Mouse (Mus musculus) lung, embryonic 14.5 days (tissue): Measurements from ENCODE around the gene Tcf7l2. TPM values are rescaled to one million over a fixed set of nuclear protein-coding genes. Genes with fewer than 3 reads are reported as not detected.

Experiments used
- ATAC-seq: fragments of 200-750 bp; cut with Nextera tagmentation; 2 replicates; pipeline ENCODE4 v1.8.0; 2017; ENCODE audit warnings: mild to moderate bottlenecking, moderate TSS enrichment, moderate library complexity; ENCODE audit not compliant: insufficient read depth
- DNase-seq: peaks from one replicate; pipeline ENCODE4 v3.0.0-alpha.2; 2015
- H3K27ac ChIP-seq: fragments of 300-500 bp; sonication (generic); 2 replicates; pipeline ENCODE4 v1.5.1; 2014; ENCODE audit warnings: low read depth, mild to moderate bottlenecking, moderate library complexity
- H3K27me3 ChIP-seq: fragments of 300-500 bp; sonication (generic); 2 replicates; pipeline ENCODE4 v1.6.1; 2014; ENCODE audit warnings: low read length, control low read depth; ENCODE audit not compliant: insufficient read depth
- H3K36me3 ChIP-seq: fragments of 300-500 bp; sonication (generic); 2 replicates; pipeline ENCODE4 v1.6.1; 2014; ENCODE audit warnings: control low read depth; ENCODE audit not compliant: insufficient read depth
- H3K4me1 ChIP-seq: fragments of 300-500 bp; sonication (generic); 2 replicates; pipeline ENCODE4 v1.6.1; 2014; ENCODE audit warnings: antibody characterized with exemption, control low read depth; ENCODE audit not compliant: insufficient read depth
- H3K4me2 ChIP-seq: fragments of 300-500 bp; sonication (generic); 2 replicates; pipeline ENCODE4 v1.6.1; 2014; ENCODE audit warnings: mild to moderate bottlenecking
- H3K4me3 ChIP-seq: fragments of 300-500 bp; sonication (generic); 2 replicates; pipeline ENCODE4 v1.5.1; 2014; ENCODE audit warnings: low read depth, low read length
- H3K9ac ChIP-seq: fragments of 300-500 bp; sonication (generic); 2 replicates; pipeline ENCODE4 v1.6.1; 2014
- H3K9me3 ChIP-seq: fragments of 300-500 bp; sonication (generic); 2 replicates; pipeline ENCODE4 v1.6.1; 2016; ENCODE audit warnings: low read depth, low read length, control low read depth
- CTCF ChIP-seq: IDR thresholded peaks from 2 replicates; pipeline ENCODE4 v1.5.1; 2016; ENCODE audit warnings: antibody characterized with exemption, low read depth
- WGBS: fragments of 180-500 bp; shearing (Covaris S2); extraction: QIAGEN DNeasy Blood & Tissue Kit; methylation state at CpG from one replicate; pipeline ENCODE4 v1.1.7; 2014; 5-methylcytosine and 5-hydroxymethylcytosine counted together
- polyA plus RNA-seq: library from polyadenylated mRNA; unstranded; fragments of >200 nt; fragmentation: Nextera tagmentation; extraction: Ambion mirVana; gene quantifications from 2 replicates; pipeline ENCODE4 v1.2.1, GENCODE M21; 2014

Gene Tcf7l2
- polyA plus RNA-seq, 1 experiment from 2014 or later: 57.1 TPM

- WGBS: under 1% methylated on average over 27 of the region's 27 CpGs
- ATAC-seq (peak; percentile 83), DNase-seq (peak; percentile 80)
- 0 out of 2 replicates have a peak, but pooled peaks cover 7% of the 10 kb centered on the region for H3K27me3 ChIP-seq
- H3K9ac ChIP-seq: peak overlapping the region; percentile 34; the same call in 1 of the 2 replicates
- H3K4me1 ChIP-seq: peaks cover 11% of the 10 kb centered on the region
- peak overlapping the region; percentile 72 for H3K4me2 ChIP-seq
- no peak overlapping the region for H3K27ac ChIP-seq
- no peaks in the 10 kb centered on the region for H3K36me3 ChIP-seq
- no peaks in the 10 kb centered on the region for H3K9me3 ChIP-seq
- TF ChIP-seq CTCF: peak; percentile 41
- peak overlapping the region; percentile 32 for H3K4me3 ChIP-seq
These were observed 153.7 kb downstream of the Tcf7l2 start for GRCm38 (mm10) chr19:55895317-55895716.

DNA sequence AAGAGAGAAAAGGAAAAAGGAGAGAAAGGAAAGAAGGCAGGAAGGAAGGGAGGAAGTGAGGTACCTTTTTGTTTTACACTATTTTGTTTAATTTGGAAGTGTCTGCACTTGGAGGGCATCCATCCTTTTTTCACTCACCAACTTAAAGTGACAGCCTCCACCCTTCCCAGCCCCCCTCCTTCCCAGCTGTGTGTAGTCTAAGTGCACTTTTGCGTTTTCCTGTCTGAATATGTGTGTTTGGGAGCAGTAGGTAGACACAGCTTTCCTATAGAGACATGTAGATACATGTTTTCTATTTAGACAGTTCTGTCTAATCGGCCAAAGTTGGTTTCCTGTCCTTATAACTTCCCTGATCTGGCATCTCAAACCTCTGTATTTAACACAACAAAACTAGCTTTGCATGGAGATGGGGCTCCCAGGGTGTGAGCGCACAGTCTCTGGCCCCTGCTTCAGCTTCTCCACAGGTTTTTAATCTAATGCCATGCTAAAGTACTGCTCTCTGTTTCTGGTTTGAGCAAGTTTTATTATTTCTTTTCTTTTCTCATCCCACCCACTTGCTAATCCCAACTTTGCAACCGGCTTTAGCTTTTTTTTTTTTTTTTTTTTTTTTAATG is 154.3 kb downstream of the Tcf7l2 start:
- no peaks in the 10 kb centered on the region for H3K9me3 ChIP-seq
- H3K9ac ChIP-seq: peak overlapping the region; percentile 34; the same call in 1 of the 2 replicates
- 0 out of 2 replicates have a peak, but pooled peaks cover 7% of the 10 kb centered on the region for H3K27me3 ChIP-seq
- TF ChIP-seq CTCF: no peak
- no peak overlapping the region for H3K27ac ChIP-seq
- DNase-seq: no peak
- no peaks in the 10 kb centered on the region for H3K36me3 ChIP-seq
- WGBS: 35% methylated on average over 4 of the region's 4 CpGs
- no peak for ATAC-seq
- H3K4me3 ChIP-seq: peak overlapping the region; percentile 32; the same call in 1 of the 2 replicates
- H3K4me1 ChIP-seq: peaks cover 11% of the 10 kb centered on the region
- peak overlapping the region; percentile 72 for H3K4me2 ChIP-seq

DNA sequence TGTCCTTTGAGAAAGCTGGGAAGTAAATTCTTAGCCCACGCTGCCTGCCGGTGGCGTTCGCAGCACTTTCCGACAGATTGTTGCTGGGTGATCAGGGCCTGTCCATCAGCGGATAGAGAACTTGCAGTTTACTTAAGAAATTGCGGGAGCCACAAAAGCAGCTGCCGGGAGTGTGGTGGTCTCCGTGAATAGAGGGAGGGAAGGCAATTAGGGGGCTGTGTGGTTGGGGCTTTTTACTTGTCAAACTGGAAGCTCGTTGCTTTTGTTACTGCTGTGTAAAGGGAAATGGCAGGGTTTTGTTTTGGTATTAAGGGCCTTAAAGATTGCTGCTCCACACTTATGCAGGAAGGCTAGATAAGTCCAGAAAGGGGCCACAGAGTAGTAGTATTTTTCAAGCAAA is 155.0 kb downstream of the Tcf7l2 start:
- no peak overlapping the region for H3K27ac ChIP-seq
- DNase-seq: peak; percentile 43
- H3K4me3 ChIP-seq: no peak overlapping the region
- H3K4me2 ChIP-seq: peak overlapping the region; percentile 22
- H3K9ac ChIP-seq: no peak overlapping the region
- no peak for TF ChIP-seq CTCF
- WGBS: 18% methylated on average over 10 of the region's 10 CpGs
- ATAC-seq: no peak
- 0 out of 2 replicates have a peak, but pooled peaks cover 7% of the 10 kb centered on the region for H3K27me3 ChIP-seq
- no peaks in the 10 kb centered on the region for H3K9me3 ChIP-seq
- no peaks in the 10 kb centered on the region for H3K36me3 ChIP-seq
- H3K4me1 ChIP-seq: peaks cover 11% of the 10 kb centered on the region

GRCm38 (mm10) chr19:55902573-55903385 is 161.2 kb downstream of the Tcf7l2 start:
- no peak for TF ChIP-seq CTCF
- H3K9ac ChIP-seq: no peak overlapping the region
- DNase-seq (no peak), ATAC-seq (no peak)
- H3K9me3 ChIP-seq: no peaks in the 10 kb centered on the region
- no peak overlapping the region for H3K4me2 ChIP-seq
- no peaks in the 10 kb centered on the region for H3K36me3 ChIP-seq
- no peak overlapping the region for H3K27ac ChIP-seq
- H3K27me3 ChIP-seq: no peaks in the 10 kb centered on the region
- no peaks in the 10 kb centered on the region; the same call in 1 of the 2 replicates for H3K4me1 ChIP-seq
- H3K4me3 ChIP-seq: no peak overlapping the region
- whole genome bisulfite sequencing: 76% methylated on average over 12 of the region's 12 CpGs

GRCm38 (mm10) chr19:55909039-55909438 is 167.4 kb downstream of the Tcf7l2 start:
- H3K27ac ChIP-seq: no peak overlapping the region
- H3K4me3 ChIP-seq: no peak overlapping the region
- H3K4me1 ChIP-seq: no peaks in the 10 kb centered on the region
- H3K9me3 ChIP-seq: no peaks in the 10 kb centered on the region
- DNase-seq (peak; percentile 65), ATAC-seq (no peak)
- H3K4me2 ChIP-seq: no peak overlapping the region
- peak; percentile 56 for TF ChIP-seq CTCF
- H3K27me3 ChIP-seq: no peaks in the 10 kb centered on the region
- WGBS: 32% methylated on average over 7 of the region's 7 CpGs
- H3K9ac ChIP-seq: no peak overlapping the region
- H3K36me3 ChIP-seq: peaks cover 33% of the 10 kb centered on the region

DNA sequence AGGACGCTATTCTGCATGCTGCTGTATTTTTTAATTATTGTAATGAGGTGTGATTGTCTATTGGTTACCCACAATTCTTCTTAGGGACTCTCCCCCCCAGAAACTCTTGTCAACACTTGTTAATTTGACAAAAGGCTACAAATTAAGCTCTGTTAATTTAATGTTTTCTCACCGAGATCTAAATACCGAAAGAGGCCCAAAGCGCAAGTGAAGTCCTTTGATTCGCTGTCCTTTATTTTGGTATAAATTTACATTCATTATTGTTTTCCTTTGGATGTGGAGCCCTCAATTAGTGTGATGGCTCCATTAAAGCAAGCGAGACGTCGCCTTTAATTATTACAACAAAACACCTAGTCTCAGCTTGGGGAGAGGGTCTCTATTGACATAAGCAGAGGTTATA is 170.3 kb downstream of the Tcf7l2 start:
- no peak overlapping the region for H3K9ac ChIP-seq
- no peaks in the 10 kb centered on the region for H3K27me3 ChIP-seq
- WGBS: 96% methylated on average over 8 of the region's 8 CpGs
- peaks cover 35% of the 10 kb centered on the region for H3K36me3 ChIP-seq
- TF ChIP-seq CTCF: no peak
- H3K4me3 ChIP-seq: no peak overlapping the region
- H3K27ac ChIP-seq: no peak overlapping the region
- no peaks in the 10 kb centered on the region for H3K9me3 ChIP-seq
- ATAC-seq: no peak
- no peak for DNase-seq
- H3K4me2 ChIP-seq: no peak overlapping the region
- H3K4me1 ChIP-seq: peaks cover 4% of the 10 kb centered on the region; the same call in 1 of the 2 replicates

- H3K9me3 ChIP-seq: no peaks in the 10 kb centered on the region
- ATAC-seq (no peak), DNase-seq (no peak)
- 89% methylated on average over 8 of the region's 8 CpGs for WGBS
- H3K27me3 ChIP-seq: no peaks in the 10 kb centered on the region
- H3K4me1 ChIP-seq: peaks cover 4% of the 10 kb centered on the region; the same call in 1 of the 2 replicates
- no peak overlapping the region for H3K4me3 ChIP-seq
- peaks cover 41% of the 10 kb centered on the region for H3K36me3 ChIP-seq
- H3K27ac ChIP-seq: no peak overlapping the region
- H3K9ac ChIP-seq: no peak overlapping the region
- H3K4me2 ChIP-seq: no peak overlapping the region
- TF ChIP-seq CTCF: no peak
These were observed 171.2 kb downstream of the Tcf7l2 start for GRCm38 (mm10) chr19:55912813-55913212.
